Mouse (Mus musculus) lung, adult 2 months (tissue): ENCODE measurements around the gene Ptcd1. TPM values are rescaled to one million over a fixed set of nuclear protein-coding genes. Genes with fewer than 3 reads are reported as not detected.

Source experiments
- DNase-seq: peaks from one replicate; pipeline ENCODE4 v3.0.0; 2022
- H3K4me1 ChIP-seq: fragments of 200-500 bp; 2 replicates; pipeline ENCODE4 v1.6.1; 2011; ENCODE audit warnings: low read length; ENCODE audit not compliant: control insufficient read depth, insufficient read depth
- H3K4me3 ChIP-seq: fragments of 200-500 bp; replicated peaks from 2 replicates; pipeline ENCODE3; 2011; ENCODE audit warnings: low read depth, mild to moderate bottlenecking, control low read depth, low read length; ENCODE audit errors: extremely low read depth
- CTCF ChIP-seq: fragments of 200-500 bp; IDR thresholded peaks from 2 replicates; pipeline ENCODE4 v1.5.1; 2011; ENCODE audit warnings: mild to moderate bottlenecking, low read length, control low read depth; ENCODE audit not compliant: insufficient read depth
- POLR2A ChIP-seq: fragments of 200-500 bp; IDR thresholded peaks from 2 replicates; pipeline ENCODE4 v1.6.1; 2011; ENCODE audit warnings: low read depth, mild to moderate bottlenecking, control low read depth, low read length, borderline replicate concordance; ENCODE audit errors: extremely low read depth
- WGBS: fragments of 180-500 bp; shearing (Covaris S2); methylation state at CpG from one replicate; pipeline ENCODE4 v1.1.7; 2018; 5-methylcytosine and 5-hydroxymethylcytosine counted together
- polyA plus RNA-seq: library from polyadenylated mRNA; depleted of rRNA; stranded (reverse); fragments of >200 nt; gene quantifications from 2 replicates; pipeline ENCODE4 v1.2.3, GENCODE M21; 2012; rRNA removed

Gene Ptcd1
- polyA plus RNA-seq, 1 experiment: 10.5 TPM

GRCm38 (mm10) chr5:145100960-145101359 lies 65.9 kb downstream of the Ptcd1 start:
- H3K4me1 ChIP-seq: no peaks in the 10 kb centered on the region
- DNase-seq: no peak
- 96% methylated on average over 9 of the region's 9 CpGs for WGBS
- TF ChIP-seq POLR2A (no peak), CTCF (no peak)
- no peak overlapping the region for H3K4me3 ChIP-seq

- Histone ChIP-seq H3K4me3 (no peak overlapping the region), H3K4me1 (no peaks in the 10 kb centered on the region)
- DNase-seq: no peak
- TF ChIP-seq POLR2A (no peak), CTCF (no peak)
- WGBS: 88% methylated on average over 10 of the region's 10 CpGs
These were observed 68.5 kb downstream of the Ptcd1 start for GRCm38 (mm10) chr5:145098340-145098821.

Other genes with a start within 250 kb of the Ptcd1 start
- gene Smurf1, start 201.3 kb downstream of the Ptcd1 start, polyA plus RNA-seq: 33.5 and 34.1 TPM in 2 replicates
- not detected in 2 replicates for gene Gm4871, start 134.4 kb downstream of the Ptcd1 start, polyA plus RNA-seq
- not detected in 2 replicates for gene 1700018F24Rik, start 124.1 kb downstream of the Ptcd1 start, polyA plus RNA-seq
- 117 and 135 TPM in 2 replicates for gene Arpc1a, start 83.3 kb downstream of the Ptcd1 start, polyA plus RNA-seq
- not detected in 2 replicates for gene Kpna7, start 83.1 kb downstream of the Ptcd1 start, polyA plus RNA-seq
- 492 and 519 TPM in 2 replicates for gene Arpc1b, start 52.9 kb downstream of the Ptcd1 start, polyA plus RNA-seq
- gene Pdap1, start 26.9 kb downstream of the Ptcd1 start, polyA plus RNA-seq: 18.4 and 23.4 TPM in 2 replicates
- 33.1 and 33.9 TPM in 2 replicates for gene Bud31, start 26.7 kb downstream of the Ptcd1 start, polyA plus RNA-seq
- 22.6 and 23.5 TPM in 2 replicates for gene Cpsf4, start 105 bp upstream of the Ptcd1 start, polyA plus RNA-seq
- 65.1 and 107 TPM in 2 replicates for gene Atp5j2, start 25.0 kb upstream of the Ptcd1 start, polyA plus RNA-seq
- 3.1 and 4.2 TPM in 2 replicates for gene Zkscan14, start 34.8 kb upstream of the Ptcd1 start, polyA plus RNA-seq
- gene Zkscan5, start 37.5 kb upstream of the Ptcd1 start, polyA plus RNA-seq: 3.1 and 4.1 TPM in 2 replicates
- 11.4 and 18.0 TPM in 2 replicates for gene Zfp655, start 64.6 kb upstream of the Ptcd1 start, polyA plus RNA-seq
- 15.6 and 18.8 TPM in 2 replicates for gene Zscan25, start 113.4 kb upstream of the Ptcd1 start, polyA plus RNA-seq
- not detected in 2 replicates for gene Cyp3a57, start 178.2 kb upstream of the Ptcd1 start, polyA plus RNA-seq